Mouse (Mus musculus) limb, embryonic 14.5 days (tissue): ENCODE data around the gene Atp1a1. TPM values are rescaled to one million over a fixed set of nuclear protein-coding genes. Genes with fewer than 3 reads are reported as not detected.

Experiments
- ATAC-seq: fragments of 200-750 bp; cut with Nextera tagmentation; 2 replicates; pipeline ENCODE4 v1.8.0; 2017; ENCODE audit warnings: low read depth, moderate number of reproducible peaks, moderate TSS enrichment; ENCODE audit not compliant: low FRiP score
- DNase-seq: peaks from one replicate; pipeline ENCODE4 v3.0.0-alpha.2; 2015; ENCODE audit warnings: low spot score
- H3K27ac ChIP-seq: fragments of 300-500 bp; sonication (generic); replicated peaks from 2 replicates; pipeline ENCODE4 v1.5.1; 2014; ENCODE audit warnings: low read depth, mild to moderate bottlenecking, low read length, moderate library complexity, mixed read lengths
- H3K27me3 ChIP-seq: fragments of 300-500 bp; sonication (generic); 2 replicates; pipeline ENCODE4 v1.6.1; 2014; ENCODE audit warnings: low read length, mixed read lengths; ENCODE audit not compliant: control insufficient read depth, insufficient read depth
- H3K36me3 ChIP-seq: fragments of 300-500 bp; sonication (generic); 2 replicates; pipeline ENCODE4 v1.6.1; 2014; ENCODE audit warnings: mild to moderate bottlenecking, low read length, moderate library complexity, mixed read lengths; ENCODE audit not compliant: control insufficient read depth, insufficient read depth
- H3K4me1 ChIP-seq: fragments of 300-500 bp; sonication (generic); 2 replicates; pipeline ENCODE4 v1.6.1; 2014; ENCODE audit warnings: antibody characterized with exemption, low read length, mixed read lengths; ENCODE audit not compliant: control insufficient read depth, insufficient read depth
- H3K4me2 ChIP-seq: fragments of 300-500 bp; sonication (generic); replicated peaks from 2 replicates; pipeline ENCODE4 v1.6.1; 2014; ENCODE audit warnings: low read depth, mild to moderate bottlenecking, low read length, moderate library complexity; ENCODE audit not compliant: severe bottlenecking
- H3K4me3 ChIP-seq: fragments of 300-500 bp; sonication (generic); replicated peaks from 2 replicates; pipeline ENCODE4 v1.5.1; 2014; ENCODE audit warnings: low read length
- H3K9ac ChIP-seq: fragments of 300-500 bp; sonication (generic); 2 replicates; pipeline ENCODE4 v1.6.1; 2014; ENCODE audit warnings: mild to moderate bottlenecking, low read depth, low read length, moderate library complexity; ENCODE audit not compliant: severe bottlenecking
- H3K9me3 ChIP-seq: fragments of 300-500 bp; sonication (generic); 2 replicates; pipeline ENCODE4 v1.6.1; 2016; ENCODE audit warnings: low read length; ENCODE audit not compliant: control insufficient read depth
- POLR2A ChIP-seq: fragments of 200-500 bp; IDR thresholded peaks from 2 replicates; pipeline ENCODE4 v1.8.0; 2012; ENCODE audit warnings: inconsistent platforms, mild to moderate bottlenecking, moderate library complexity, borderline replicate concordance; ENCODE audit not compliant: insufficient read depth, insufficient read length; ENCODE audit errors: extremely low read depth
- WGBS: fragments of 180-500 bp; shearing (Covaris S2); extraction: QIAGEN DNeasy Blood & Tissue Kit; methylation state at CpG from one replicate; pipeline ENCODE4 v1.1.7; 2014; 5-methylcytosine and 5-hydroxymethylcytosine counted together
- polyA plus RNA-seq, 2 experiments: library from polyadenylated mRNA; depleted of rRNA in 1 of 2; stranded (reverse) in 1 of 2; unstranded in 1 of 2; fragments of >200 nt; fragmentation: Nextera tagmentation in 1 of 2; extraction: Ambion mirVana in 1 of 2; gene quantifications; 2 replicates each; pipeline versions ENCODE4 v1.2.1 to v1.2.3; 2012 to 2014

Atp1a1 gene
- polyA plus RNA-seq, 2 experiments = 129 to 157 TPM

DNA sequence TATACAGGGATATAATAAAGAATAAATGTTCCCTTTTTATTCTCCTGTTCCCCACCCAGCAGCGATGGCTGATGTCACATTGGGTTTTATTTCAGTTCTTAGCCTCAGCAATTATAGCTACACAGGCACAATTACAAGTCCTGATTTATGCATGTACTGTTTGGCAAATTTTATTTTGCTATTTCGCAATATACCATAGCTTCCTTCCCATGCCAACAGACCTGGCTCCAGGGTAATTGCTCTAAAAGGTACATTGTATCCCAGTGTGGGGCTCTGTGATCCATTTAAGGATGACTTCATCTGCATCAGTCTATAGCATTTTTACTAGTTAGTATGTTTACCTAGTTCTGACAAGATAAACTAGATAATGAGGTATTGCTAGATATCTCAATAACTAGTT lies 33.7 kb upstream of the Atp1a1 start:
- Histone ChIP-seq H3K4me3 (no peak overlapping the region), H3K4me1 (no peaks in the 10 kb centered on the region), H3K4me2 (no peak overlapping the region), H3K27ac (no peak overlapping the region), H3K9ac (no peak overlapping the region), H3K9me3 (no peaks in the 10 kb centered on the region), H3K27me3 (no peaks in the 10 kb centered on the region), H3K36me3 (no peaks in the 10 kb centered on the region)
- WGBS = 74% methylated on average over 2 of the region's 2 CpGs
- no peak for ATAC-seq
- no peak for DNase-seq
- TF ChIP-seq POLR2A = no peak

DNA sequence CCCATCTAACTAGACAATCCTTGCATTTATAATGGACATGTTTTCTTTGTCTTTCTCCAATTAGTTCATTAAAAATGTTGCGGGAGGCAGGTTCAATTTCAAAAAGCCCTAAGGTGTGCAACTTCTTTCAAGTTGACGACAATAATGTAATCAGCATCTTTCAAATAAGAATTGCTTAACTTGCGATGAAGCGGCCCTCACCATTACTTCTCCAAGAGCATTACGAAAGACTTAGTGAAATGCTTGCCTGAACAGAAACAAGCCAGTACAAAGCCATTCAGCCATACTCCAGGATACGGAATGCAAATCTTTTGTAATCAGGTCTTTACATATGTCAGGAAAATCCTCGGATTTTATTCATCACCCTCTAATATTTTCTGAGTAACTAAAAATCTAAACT lies 32.0 kb upstream of the Atp1a1 start:
- WGBS = 85% methylated on average over 7 of the region's 7 CpGs

DNA sequence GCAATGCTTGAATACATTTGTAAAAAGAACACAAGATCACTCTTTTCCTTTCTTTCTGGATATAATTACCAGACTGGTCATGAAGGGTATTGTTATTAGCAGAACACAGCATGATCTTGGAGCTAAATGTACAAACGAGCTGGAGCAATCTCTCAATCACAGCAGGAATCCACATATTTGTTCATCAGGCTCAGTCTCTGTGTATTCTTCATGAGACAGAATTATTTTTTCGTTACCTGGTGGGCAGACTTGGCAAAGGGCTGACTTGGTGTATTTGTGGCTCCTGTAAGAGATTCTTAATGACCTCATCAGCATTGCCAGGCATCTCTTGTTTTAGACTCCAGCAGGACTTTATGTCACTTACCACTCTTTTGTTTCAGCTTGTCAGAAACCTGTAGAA lies 31.6 kb upstream of the Atp1a1 start:
- no peak overlapping the region for H3K27ac ChIP-seq
- no peak overlapping the region for H3K4me3 ChIP-seq
- no peak overlapping the region for H3K9ac ChIP-seq
- DNase-seq (no peak), ATAC-seq (no peak)
- H3K36me3 ChIP-seq = no peaks in the 10 kb centered on the region
- H3K9me3 ChIP-seq = no peaks in the 10 kb centered on the region
- WGBS = 43% methylated on average over 2 of the region's 2 CpGs
- no peak overlapping the region for H3K4me2 ChIP-seq
- TF ChIP-seq POLR2A = no peak
- H3K4me1 ChIP-seq = no peaks in the 10 kb centered on the region
- H3K27me3 ChIP-seq = no peaks in the 10 kb centered on the region

More for the DNA sequence above, 32.0 kb upstream of the Atp1a1 start:
- no peak overlapping the region for H3K4me3 ChIP-seq
- no peaks in the 10 kb centered on the region for H3K9me3 ChIP-seq
- no peak overlapping the region for H3K9ac ChIP-seq
- H3K27me3 ChIP-seq = no peaks in the 10 kb centered on the region
- DNase-seq (no peak), ATAC-seq (no peak)
- H3K4me2 ChIP-seq = no peak overlapping the region
- no peak overlapping the region for H3K27ac ChIP-seq
- no peak for TF ChIP-seq POLR2A
- no peaks in the 10 kb centered on the region for H3K36me3 ChIP-seq
- no peaks in the 10 kb centered on the region for H3K4me1 ChIP-seq

DNA sequence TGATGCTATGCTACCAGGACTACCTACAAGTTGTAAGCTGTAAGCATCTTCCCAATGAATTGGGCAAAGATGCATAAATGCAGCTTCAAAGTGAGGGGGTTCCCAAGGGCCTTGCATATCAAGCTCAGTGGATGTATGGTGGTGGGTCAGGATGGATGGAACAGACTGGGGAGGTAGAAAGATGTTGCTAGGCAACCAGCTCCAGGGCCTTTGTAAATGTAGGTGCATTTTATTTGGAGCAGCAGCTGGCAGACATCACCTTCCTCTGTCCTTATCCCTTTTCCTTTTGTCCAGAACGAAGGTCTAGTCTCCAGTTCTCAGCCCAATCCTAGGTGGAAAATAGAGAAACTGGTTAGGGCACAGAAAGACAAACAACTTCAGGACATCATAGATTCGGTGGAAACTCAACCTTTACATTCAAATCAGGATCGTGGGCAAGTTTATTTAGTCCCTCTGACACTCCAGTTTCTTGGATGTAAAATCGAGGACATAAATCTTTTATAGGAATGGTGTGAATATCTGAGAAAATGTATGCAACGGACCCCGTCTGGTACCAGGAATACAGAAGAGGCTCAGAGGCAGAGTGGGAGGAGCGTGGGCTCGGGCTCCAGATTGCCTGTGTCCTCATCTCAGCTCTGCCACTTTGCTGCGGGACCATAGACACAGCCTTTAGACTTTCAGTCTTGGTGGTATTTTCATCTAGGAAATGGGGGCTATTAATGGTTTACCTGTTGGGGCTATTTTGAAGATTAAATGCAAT lies 29.8 kb upstream of the Atp1a1 start:
- TF ChIP-seq POLR2A = no peak
- no peak for ATAC-seq
- no peak for DNase-seq
- Histone ChIP-seq H3K4me2 (no peak overlapping the region), H3K36me3 (no peaks in the 10 kb centered on the region), H3K27ac (no peak overlapping the region), H3K27me3 (no peaks in the 10 kb centered on the region), H3K4me1 (no peaks in the 10 kb centered on the region), H3K4me3 (no peak overlapping the region), H3K9ac (no peak overlapping the region), H3K9me3 (no peaks in the 10 kb centered on the region)
- 70% methylated on average over 9 of the region's 9 CpGs for WGBS

DNA sequence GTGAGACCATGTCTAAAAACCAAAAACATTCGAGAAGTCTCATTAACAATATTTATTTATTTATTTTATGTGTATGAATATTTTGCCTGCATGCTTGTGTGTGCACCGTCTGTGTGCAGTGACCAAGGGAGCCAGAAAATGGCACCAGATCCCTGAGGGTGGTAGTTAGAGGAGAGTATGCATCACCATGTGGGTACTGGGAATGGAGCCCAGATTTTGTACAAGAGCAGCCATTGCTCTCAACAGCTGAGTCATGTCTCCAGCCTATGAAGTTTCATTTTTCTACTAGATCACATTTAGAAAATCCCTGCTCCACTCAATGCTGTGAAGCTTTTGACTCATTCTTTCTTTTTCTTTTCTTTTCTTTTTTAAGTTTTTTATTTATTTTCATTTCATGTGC lies 23.8 kb upstream of the Atp1a1 start:
- Histone ChIP-seq H3K4me2 (no peak overlapping the region), H3K27ac (no peak overlapping the region), H3K36me3 (no peaks in the 10 kb centered on the region), H3K27me3 (no peaks in the 10 kb centered on the region), H3K4me3 (no peak overlapping the region), H3K9ac (no peak overlapping the region), H3K9me3 (no peaks in the 10 kb centered on the region), H3K4me1 (no peaks in the 10 kb centered on the region)
- DNase-seq (no peak), ATAC-seq (no peak)
- no peak for TF ChIP-seq POLR2A
- WGBS = 80% methylated on average over 2 of the region's 2 CpGs
